Mouse (Mus musculus) brain, embryonic 14.5 days (tissue): ENCODE measurements around the gene Neurod6.

Experiments used
- CTCF ChIP-seq: fragments of 200-500 bp; IDR thresholded peaks from 2 replicates; pipeline ENCODE4 v1.5.1; 2012; ENCODE audit warnings: inconsistent platforms, mild to moderate bottlenecking, moderate library complexity, borderline replicate concordance; ENCODE audit not compliant: insufficient read depth, insufficient read length; ENCODE audit errors: extremely low read depth
- POLR2A ChIP-seq: fragments of 200-500 bp; IDR thresholded peaks from 2 replicates; pipeline ENCODE4 v1.6.1; 2012; ENCODE audit warnings: mild to moderate bottlenecking, inconsistent platforms, borderline replicate concordance; ENCODE audit not compliant: poor library complexity, insufficient read depth, insufficient read length, severe bottlenecking; ENCODE audit errors: extremely low read depth

DNA sequence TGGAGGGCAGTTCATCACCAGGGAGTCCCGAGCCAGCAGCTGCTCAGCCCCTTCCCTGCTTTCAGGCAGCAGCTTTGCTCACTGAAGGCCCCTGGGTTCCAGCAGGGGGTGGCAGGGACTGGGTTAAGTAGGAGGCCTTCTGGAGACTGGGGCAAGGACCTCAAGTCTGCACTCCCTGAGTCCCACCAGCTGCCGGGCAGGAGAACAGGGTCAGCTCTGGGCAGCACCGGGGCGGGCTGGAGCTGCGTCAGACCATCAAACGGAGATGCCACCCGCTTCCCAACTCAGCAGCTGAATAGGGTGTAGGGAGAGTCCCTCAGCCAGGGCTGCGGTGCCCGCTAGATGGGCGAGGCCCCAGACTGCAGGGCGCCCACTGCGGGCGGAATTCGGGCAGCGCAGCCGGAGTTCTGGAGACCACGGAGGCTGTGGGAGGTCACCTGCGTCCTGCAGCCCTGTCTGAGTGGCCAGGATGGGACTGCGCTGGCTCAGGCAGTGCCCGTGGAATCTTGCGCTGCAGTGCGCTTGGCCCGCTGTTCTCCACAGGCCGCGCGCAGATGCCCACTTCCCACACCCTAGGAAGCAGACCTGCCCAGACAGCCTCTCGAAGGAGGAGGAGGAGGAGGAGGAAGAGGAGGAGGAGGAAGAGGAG is 4.3 kb downstream of the Neurod6 start:
- peak; percentile 61; the same call in 1 of the 2 replicates for TF ChIP-seq CTCF
- TF ChIP-seq POLR2A: no peak
